ENCODE assay signal across 11 mouse cellular contexts in genomic region chr4:102979385-102979784, GRCm38 (mm10). TPM values are rescaled to one million over a fixed set of nuclear protein-coding genes. Genes with fewer than 3 reads are reported as not detected.
A peak's percentile ranks its signal among the peaks of the same experiment; 100 is the strongest.
DNase-seq lines count a peak whose midpoint lies in the region; ATAC-seq lines count a peak whose summit lies in the region.
"Had no signal": no experiment of that assay in that cellular context is flagged by ENCODE, and none has a peak within 500 bp of the region (broad histone marks: within the 10 kb centered on the region; RNA-seq: fewer than 3 reads in every experiment).

No protein-coding gene starts in this region.

- no peaks in the 10 kb centered on the region for H3K9me3 ChIP-seq in heart, embryonic 13.5 days
- no peaks in the 10 kb centered on the region for H3K9me3 ChIP-seq in embryonic facial prominence, embryonic 15.5 days (replicated peaks)
- H3K9me3 ChIP-seq in liver, embryonic 15.5 days (replicated peaks) = no peaks in the 10 kb centered on the region
- H3K9me3 ChIP-seq: limb, embryonic 15.5 days had no signal

- peaks cover 18% of the 10 kb centered on the region for H3K4me1 ChIP-seq in heart, embryonic 13.5 days
- peaks cover 14% of the 10 kb centered on the region for H3K4me1 ChIP-seq in embryonic facial prominence, embryonic 15.5 days
- H3K4me1 ChIP-seq in liver, embryonic 15.5 days (replicated peaks) = peaks cover 4% of the 10 kb centered on the region; the same call in 1 of the 2 replicates

- DNase-seq in heart, postnatal 14 days = no peak
- DNase-seq in 3T3-L1 (ENCODE audit: low read depth, low spot score) = peak; percentile 4
- DNase-seq in testis, postnatal 10 days (ENCODE audit: low spot score) = no peak
- no peak for DNase-seq in left cerebral cortex, postnatal 10 days (ENCODE audit: extremely low spot score in 1 of 2, low spot score in 2 of 2)
- DNase-seq in urinary bladder, postnatal 4 days (ENCODE audit: low spot score in 2 of 2) = no peak
- DNase-seq: adrenal gland, postnatal 25 days had no signal

- H3K9ac ChIP-seq in heart, embryonic 13.5 days = peak overlapping the region; percentile 16; the same call in 1 of the 2 replicates
- H3K9ac ChIP-seq in embryonic facial prominence, embryonic 15.5 days = no peak overlapping the region
- no peak overlapping the region for H3K9ac ChIP-seq in liver, embryonic 15.5 days
- H3K9ac ChIP-seq: limb, embryonic 15.5 days had no signal

- no peaks in the 10 kb centered on the region for H3K36me3 ChIP-seq in heart, embryonic 13.5 days
- no peaks in the 10 kb centered on the region for H3K36me3 ChIP-seq in embryonic facial prominence, embryonic 15.5 days
- H3K36me3 ChIP-seq in liver, embryonic 15.5 days (replicated peaks) = no peaks in the 10 kb centered on the region
- H3K36me3 ChIP-seq: limb, embryonic 15.5 days had no signal

- peak overlapping the region; percentile 73 for H3K4me2 ChIP-seq in heart, embryonic 13.5 days
- H3K4me2 ChIP-seq in embryonic facial prominence, embryonic 15.5 days (replicated peaks) = peak overlapping the region; percentile 58
- peak overlapping the region; percentile 57 for H3K4me2 ChIP-seq in liver, embryonic 15.5 days

- intact Hi-C loops in heart, postnatal 14 days (cut with DNase I) = no loop called here
- intact Hi-C loops in left cerebral cortex, postnatal 10 days (cut with DNase I) = no loop called here

- WGBS in heart, embryonic 13.5 days = 42% methylated on average over 5 of the region's 5 CpGs
- 58% methylated on average over 5 of the region's 5 CpGs for WGBS in embryonic facial prominence, embryonic 15.5 days
- WGBS in liver, embryonic 15.5 days (ENCODE audit: insufficient replicate concordance) = 25% methylated on average over 5 of the region's 5 CpGs

- H3K27ac ChIP-seq in heart, embryonic 13.5 days (replicated peaks) = no peak overlapping the region
- H3K27ac ChIP-seq in embryonic facial prominence, embryonic 15.5 days (replicated peaks) = no peak overlapping the region
- H3K27ac ChIP-seq in liver, embryonic 15.5 days (replicated peaks) = no peak overlapping the region
- H3K27ac ChIP-seq: limb, embryonic 15.5 days had no signal

- H3K4me3 ChIP-seq in heart, embryonic 13.5 days = peak overlapping the region; percentile 47
- no peak overlapping the region for H3K4me3 ChIP-seq in embryonic facial prominence, embryonic 15.5 days (replicated peaks)
- H3K4me3 ChIP-seq in liver, embryonic 15.5 days (replicated peaks) = peak overlapping the region; percentile 34

- peaks cover 47% of the 10 kb centered on the region for H3K27me3 ChIP-seq in heart, embryonic 13.5 days (replicated peaks)
- no peaks in the 10 kb centered on the region; the same call in 1 of the 2 replicates for H3K27me3 ChIP-seq in embryonic facial prominence, embryonic 15.5 days
- H3K27me3 ChIP-seq in liver, embryonic 15.5 days = peaks cover 28% of the 10 kb centered on the region

- ATAC-seq in heart, embryonic 13.5 days (ENCODE audit: extremely low read depth, insufficient number of reproducible peaks, low FRiP score, low TSS enrichment) = no peak
- ATAC-seq in embryonic facial prominence, embryonic 15.5 days (ENCODE audit: insufficient number of reproducible peaks, low FRiP score, low TSS enrichment, low read depth) = no peak
- no peak for ATAC-seq in liver, embryonic 15.5 days (ENCODE audit: insufficient read depth)

RNA-seq across cellular contexts. Expression of gene Tctex1d1, which starts 1.0 kb away (rescaled TPM):
- polyA plus RNA-seq in heart, embryonic 13.5 days (2015; fragmentation: Nextera tagmentation; extraction: Ambion mirVana) = 0.33 and 0.51 TPM in 2 replicates
- total RNA-seq in heart, postnatal 14 days (2021) = 1 to 10 TPM in 1 of 2 experiments, not detected in 1; 1.3 TPM
- polyA plus RNA-seq in embryonic facial prominence, embryonic 15.5 days (2015; fragmentation: Nextera tagmentation; extraction: Ambion mirVana) = 0.83 and 1.8 TPM in 2 replicates
- 0.21 TPM in 1 of 2 replicates, not detected in the other for polyA plus RNA-seq in liver, embryonic 15.5 days (2015; fragmentation: Nextera tagmentation; extraction: Ambion mirVana)
- 1 to 10 TPM in 1 of 2 experiments, under 1 TPM in 1; 0.93 to 1.3 TPM for total RNA-seq in left cerebral cortex, postnatal 10 days (2021)
- total RNA-seq: adrenal gland, postnatal 25 days had no signal
- polyA plus RNA-seq: limb, embryonic 15.5 days had no signal

RNA-seq across cellular contexts. Expression of gene Insl5, which starts 47.3 kb away (rescaled TPM):
- 0.23 TPM in 1 of 2 replicates, not detected in the other for polyA plus RNA-seq in heart, embryonic 13.5 days (2015; fragmentation: Nextera tagmentation; extraction: Ambion mirVana)
- total RNA-seq in heart, postnatal 14 days (2021) = not detected
- polyA plus RNA-seq in embryonic facial prominence, embryonic 15.5 days (2015; fragmentation: Nextera tagmentation; extraction: Ambion mirVana) = not detected in 2 replicates
- not detected in 2 replicates for polyA plus RNA-seq in liver, embryonic 15.5 days (2015; fragmentation: Nextera tagmentation; extraction: Ambion mirVana)
- total RNA-seq in left cerebral cortex, postnatal 10 days (2021) = 1 to 10 TPM in 1 of 2 experiments, not detected in 1; 1.1 TPM
- total RNA-seq: adrenal gland, postnatal 25 days had no signal
- polyA plus RNA-seq: gonadal fat pad, adult 2 months; limb, embryonic 15.5 days had no signal
